Mouse (Mus musculus) stomach, embryonic 15.5 days (tissue): ENCODE results near the gene Zc3h13. TPM values are rescaled to one million over a fixed set of nuclear protein-coding genes. Genes with fewer than 3 reads are reported as not detected.

ENCODE experiments used
- ATAC-seq: fragments of 200-750 bp; cut with Nextera tagmentation; 2 replicates; pipeline ENCODE4 v1.8.0; 2017; ENCODE audit warnings: low read depth, moderate number of reproducible peaks, moderate TSS enrichment; ENCODE audit not compliant: insufficient read depth, low FRiP score
- H3K27ac ChIP-seq: fragments of 300-500 bp; sonication (generic); 2 replicates; pipeline ENCODE4 v1.5.1; 2015; ENCODE audit warnings: mild to moderate bottlenecking, inconsistent platforms
- H3K27me3 ChIP-seq: fragments of 300-500 bp; sonication (generic); replicated peaks from 2 replicates; pipeline ENCODE4 v1.6.1; 2015; ENCODE audit warnings: inconsistent platforms
- H3K36me3 ChIP-seq: fragments of 300-500 bp; sonication (generic); 2 replicates; pipeline ENCODE4 v1.6.1; 2015; ENCODE audit warnings: inconsistent platforms
- H3K4me1 ChIP-seq: fragments of 300-500 bp; sonication (generic); 2 replicates; pipeline ENCODE4 v1.6.1; 2015; ENCODE audit warnings: inconsistent platforms
- H3K4me2 ChIP-seq: fragments of 300-500 bp; sonication (generic); 2 replicates; pipeline ENCODE4 v1.6.1; 2015; ENCODE audit warnings: mild to moderate bottlenecking, inconsistent platforms
- H3K4me3 ChIP-seq: fragments of 300-500 bp; sonication (generic); replicated peaks from 2 replicates; pipeline ENCODE4 v1.5.1; 2015; ENCODE audit warnings: inconsistent platforms
- H3K9ac ChIP-seq: fragments of 300-500 bp; sonication (generic); 2 replicates; pipeline ENCODE4 v1.6.1; 2015; ENCODE audit warnings: inconsistent platforms
- H3K9me3 ChIP-seq: fragments of 300-500 bp; sonication (generic); 2 replicates; pipeline ENCODE4 v1.6.1; 2016; ENCODE audit warnings: inconsistent platforms
- WGBS: fragments of 180-500 bp; shearing (Covaris S2); methylation state at CpG from one replicate; pipeline ENCODE4 v1.1.7; 2015; 5-methylcytosine and 5-hydroxymethylcytosine counted together
- polyA plus RNA-seq: library from polyadenylated mRNA; unstranded; fragments of >200 nt; fragmentation: Nextera tagmentation; extraction: Ambion mirVana; gene quantifications from 2 replicates; pipeline ENCODE4 v1.2.1, GENCODE M21; 2015

Zc3h13 gene
- polyA plus RNA-seq, 1 experiment from 2014 or later, result 29.4 TPM

DNA sequence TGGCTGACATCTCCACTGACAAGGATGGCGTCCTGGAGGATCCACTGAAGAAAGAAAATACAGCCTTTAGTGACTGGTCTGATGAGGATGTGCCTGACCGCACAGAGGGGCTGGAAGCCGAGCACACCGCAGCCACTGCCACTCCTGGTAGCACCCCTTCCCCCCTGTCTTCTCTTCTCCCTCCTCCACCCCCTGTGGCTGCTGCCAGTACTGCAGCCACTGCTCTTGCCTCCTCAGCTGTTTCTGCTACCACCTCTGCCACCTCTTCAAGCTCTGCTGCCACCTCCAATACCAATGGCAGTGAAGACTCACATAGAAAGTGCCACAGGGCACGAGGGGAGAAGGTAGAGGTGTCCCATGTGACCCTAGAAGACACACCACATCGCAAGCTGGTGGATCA lies 46.4 kb downstream of the Zc3h13 start:
- no peaks in the 10 kb centered on the region for H3K9me3 ChIP-seq
- no peak overlapping the region for H3K27ac ChIP-seq
- no peaks in the 10 kb centered on the region for H3K4me1 ChIP-seq
- no peak overlapping the region for H3K4me2 ChIP-seq
- H3K36me3 ChIP-seq, result peaks cover 16% of the 10 kb centered on the region
- no peak overlapping the region for H3K4me3 ChIP-seq
- no peak for ATAC-seq
- H3K27me3 ChIP-seq, result no peaks in the 10 kb centered on the region
- WGBS, result 96% methylated on average over 6 of the region's 6 CpGs
- H3K9ac ChIP-seq, result no peak overlapping the region

- no peak for ATAC-seq
Measured at GRCm38 (mm10) chr14:75334321-75334720, 50.1 kb downstream of the Zc3h13 start.

GRCm38 (mm10) chr14:75337884-75338283 lies 53.7 kb downstream of the Zc3h13 start:
- ATAC-seq, result no peak

More at GRCm38 (mm10) chr14:75334321-75334720, 50.1 kb downstream of the Zc3h13 start:
- H3K36me3 ChIP-seq, result peaks cover 17% of the 10 kb centered on the region
- no peaks in the 10 kb centered on the region for H3K27me3 ChIP-seq
- no peak overlapping the region for H3K27ac ChIP-seq
- no peaks in the 10 kb centered on the region for H3K9me3 ChIP-seq
- 90% methylated on average over 4 of the region's 4 CpGs for WGBS
- H3K4me1 ChIP-seq, result no peaks in the 10 kb centered on the region
- no peak overlapping the region for H3K4me2 ChIP-seq
- no peak overlapping the region for H3K9ac ChIP-seq
- H3K4me3 ChIP-seq, result no peak overlapping the region

GRCm38 (mm10) chr14:75346041-75346440 lies 61.9 kb downstream of the Zc3h13 start:
- Histone ChIP-seq H3K36me3 (no peaks in the 10 kb centered on the region), H3K27me3 (no peaks in the 10 kb centered on the region), H3K9me3 (no peaks in the 10 kb centered on the region), H3K4me1 (no peaks in the 10 kb centered on the region), H3K4me3 (no peak overlapping the region), H3K27ac (no peak overlapping the region), H3K9ac (no peak overlapping the region), H3K4me2 (no peak overlapping the region)
- ATAC-seq, result no peak
- whole genome bisulfite sequencing, result 90% methylated on average over 5 of the region's 5 CpGs

More at GRCm38 (mm10) chr14:75337884-75338283, 53.7 kb downstream of the Zc3h13 start:
- Histone ChIP-seq H3K9me3 (no peaks in the 10 kb centered on the region), H3K36me3 (peaks cover 11% of the 10 kb centered on the region; the same call in 1 of the 2 replicates), H3K27ac (no peak overlapping the region), H3K27me3 (no peaks in the 10 kb centered on the region), H3K4me2 (no peak overlapping the region), H3K9ac (no peak overlapping the region), H3K4me3 (no peak overlapping the region), H3K4me1 (no peaks in the 10 kb centered on the region)
- 78% methylated on average over 2 of the region's 2 CpGs for WGBS

GRCm38 (mm10) chr14:75351626-75352025 lies 67.5 kb downstream of the Zc3h13 start:
- Histone ChIP-seq H3K4me1 (no peaks in the 10 kb centered on the region), H3K27me3 (no peaks in the 10 kb centered on the region), H3K36me3 (no peaks in the 10 kb centered on the region), H3K4me3 (no peak overlapping the region), H3K27ac (no peak overlapping the region), H3K9ac (no peak overlapping the region), H3K4me2 (no peak overlapping the region), H3K9me3 (no peaks in the 10 kb centered on the region)
- no peak for ATAC-seq
- WGBS, result 67% methylated on average over 4 of the region's 4 CpGs

- 48% methylated on average over 6 of the region's 6 CpGs for WGBS
- ATAC-seq, result no peak
- Histone ChIP-seq H3K4me1 (no peaks in the 10 kb centered on the region), H3K27me3 (no peaks in the 10 kb centered on the region), H3K9ac (no peak overlapping the region), H3K27ac (no peak overlapping the region), H3K9me3 (no peaks in the 10 kb centered on the region), H3K4me3 (no peak overlapping the region), H3K36me3 (no peaks in the 10 kb centered on the region), H3K4me2 (no peak overlapping the region)
Measured at GRCm38 (mm10) chr14:75363316-75363715, 79.1 kb downstream of the Zc3h13 start.

- H3K9me3 ChIP-seq, result no peaks in the 10 kb centered on the region
- 75% methylated on average over 9 of the region's 9 CpGs for whole genome bisulfite sequencing
- H3K4me2 ChIP-seq, result no peak overlapping the region
- no peak overlapping the region for H3K27ac ChIP-seq
- no peak overlapping the region for H3K9ac ChIP-seq
- ATAC-seq, result no peak
- H3K36me3 ChIP-seq, result no peaks in the 10 kb centered on the region
- no peak overlapping the region for H3K4me3 ChIP-seq
- no peaks in the 10 kb centered on the region for H3K4me1 ChIP-seq
- no peaks in the 10 kb centered on the region for H3K27me3 ChIP-seq
Measured at GRCm38 (mm10) chr14:75365301-75366035, 81.3 kb downstream of the Zc3h13 start.

GRCm38 (mm10) chr14:75366741-75367140 lies 82.6 kb downstream of the Zc3h13 start:
- WGBS, result 25% methylated on average over 11 of the region's 11 CpGs

GRCm38 (mm10) chr14:75367503-75367902 lies 83.3 kb downstream of the Zc3h13 start:
- no peak overlapping the region for H3K4me2 ChIP-seq
- H3K4me1 ChIP-seq, result no peaks in the 10 kb centered on the region
- no peak for ATAC-seq
- no peaks in the 10 kb centered on the region for H3K36me3 ChIP-seq
- no peak overlapping the region for H3K27ac ChIP-seq
- H3K4me3 ChIP-seq, result no peak overlapping the region
- H3K9ac ChIP-seq, result no peak overlapping the region
- WGBS, result 29% methylated on average over 3 of the region's 3 CpGs
- no peaks in the 10 kb centered on the region for H3K27me3 ChIP-seq
- no peaks in the 10 kb centered on the region for H3K9me3 ChIP-seq

More at GRCm38 (mm10) chr14:75366741-75367140, 82.6 kb downstream of the Zc3h13 start:
- no peak for ATAC-seq
- Histone ChIP-seq H3K36me3 (no peaks in the 10 kb centered on the region), H3K27me3 (no peaks in the 10 kb centered on the region), H3K4me1 (no peaks in the 10 kb centered on the region), H3K9me3 (no peaks in the 10 kb centered on the region), H3K4me2 (no peak overlapping the region), H3K4me3 (no peak overlapping the region), H3K9ac (no peak overlapping the region), H3K27ac (no peak overlapping the region)

DNA sequence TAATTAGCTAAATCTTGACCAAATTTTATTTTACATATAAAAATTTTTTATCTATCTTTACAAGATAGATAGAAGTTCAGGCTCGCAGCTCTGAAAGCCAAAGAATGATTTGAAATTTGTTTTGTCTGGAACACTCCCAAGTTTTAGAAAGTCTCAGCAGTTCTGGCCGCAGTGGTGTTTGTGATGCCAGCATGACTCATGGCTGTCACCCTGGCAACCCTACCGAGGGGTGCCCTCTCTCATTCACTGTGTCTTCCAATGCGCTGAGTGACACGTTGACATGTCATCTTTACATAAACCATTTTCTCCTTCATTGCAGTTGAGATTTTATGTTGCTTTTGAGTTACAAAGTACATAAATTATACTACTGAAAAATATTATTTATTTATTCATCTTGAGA lies 85.7 kb downstream of the Zc3h13 start:
- ATAC-seq, result no peak
- no peaks in the 10 kb centered on the region for H3K9me3 ChIP-seq
- 76% methylated on average over 5 of the region's 5 CpGs for WGBS
- H3K27ac ChIP-seq, result no peak overlapping the region
- no peak overlapping the region for H3K9ac ChIP-seq
- H3K27me3 ChIP-seq, result no peaks in the 10 kb centered on the region
- H3K36me3 ChIP-seq, result no peaks in the 10 kb centered on the region
- H3K4me1 ChIP-seq, result no peaks in the 10 kb centered on the region
- no peak overlapping the region for H3K4me3 ChIP-seq
- no peak overlapping the region for H3K4me2 ChIP-seq

DNA sequence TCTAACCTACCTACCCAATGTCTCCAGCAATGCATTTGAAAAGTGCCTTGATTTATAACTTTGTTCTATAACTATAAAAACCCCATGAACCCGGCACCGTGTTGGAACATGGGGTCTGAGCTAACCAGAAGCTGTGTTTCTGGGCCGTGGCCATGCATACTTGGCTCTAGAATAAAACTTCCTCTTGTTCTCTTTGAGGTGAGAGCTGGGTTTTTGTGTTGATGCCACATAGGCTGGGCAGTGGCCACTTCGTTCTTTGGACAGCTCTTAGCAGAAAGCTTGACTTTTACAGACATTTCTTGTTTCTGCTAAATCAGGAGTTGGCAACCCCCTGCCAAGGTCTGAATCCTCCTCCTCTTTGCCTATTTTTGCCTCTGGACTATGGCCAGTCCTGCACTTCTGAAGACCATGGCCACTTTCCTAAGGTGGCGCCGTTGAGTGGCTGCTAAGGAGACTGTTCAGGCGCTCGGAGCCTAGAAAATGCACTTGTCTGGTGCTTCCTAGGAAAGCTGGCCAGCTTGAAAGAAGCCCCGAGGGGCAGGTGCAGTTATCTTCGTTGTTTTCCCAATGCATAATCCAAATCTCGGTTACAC lies 90.9 kb downstream of the Zc3h13 start:
- Histone ChIP-seq H3K36me3 (no peaks in the 10 kb centered on the region), H3K27me3 (no peaks in the 10 kb centered on the region)

GRCm38 (mm10) chr14:75376256-75376655 lies 92.1 kb downstream of the Zc3h13 start:
- no peaks in the 10 kb centered on the region for H3K36me3 ChIP-seq
- H3K4me1 ChIP-seq, result no peaks in the 10 kb centered on the region
- no peak overlapping the region for H3K9ac ChIP-seq
- H3K4me3 ChIP-seq, result no peak overlapping the region
- no peaks in the 10 kb centered on the region for H3K27me3 ChIP-seq
- H3K9me3 ChIP-seq, result no peaks in the 10 kb centered on the region
- no peak for ATAC-seq
- WGBS, result 41% methylated on average over 2 of the region's 2 CpGs
- H3K4me2 ChIP-seq, result no peak overlapping the region
- H3K27ac ChIP-seq, result no peak overlapping the region

More for the DNA sequence above, 90.9 kb downstream of the Zc3h13 start:
- no peaks in the 10 kb centered on the region for H3K9me3 ChIP-seq
- no peak overlapping the region for H3K4me3 ChIP-seq
- 71% methylated on average over 11 of the region's 11 CpGs for WGBS
- no peak overlapping the region for H3K4me2 ChIP-seq
- no peak overlapping the region for H3K9ac ChIP-seq
- no peaks in the 10 kb centered on the region for H3K4me1 ChIP-seq
- H3K27ac ChIP-seq, result no peak overlapping the region
- ATAC-seq, result no peak
